Mouse (Mus musculus): ENCODE results near the gene Sec22c.

GRCm38 (mm10) chr9:121681191-121681590 is 24.1 kb downstream of the Sec22c start:
- TF ChIP-seq CTCF (conservative IDR thresholded peaks at IDR 0.05; ENCODE audit: low read length) (no peak), NANOG (IDR thresholded peaks at IDR 0.05; ENCODE audit: borderline replicate concordance, low read length) (no peak)
